Mouse (Mus musculus): ENCODE measurements around the gene Dnajc16.
"Not testable (repeated sequence)": the region's sequence is repeated elsewhere in the genome, so short reads cannot be mapped to it uniquely, and the experiment has no call there.

Gene Dnajc16

GRCm38 (mm10) chr4:141796954-141797353 lies 6.2 kb upstream of the Dnajc16 start:
- DNase-seq (ENCODE audit: extremely low read depth, low read depth) = no peak

- no peak for DNase-seq (ENCODE audit: extremely low read depth, low read depth)
Measured at GRCm38 (mm10) chr4:141796356-141796755, 5.6 kb upstream of the Dnajc16 start.

GRCm38 (mm10) chr4:141794152-141794535 lies 3.4 kb upstream of the Dnajc16 start:
- no peak for DNase-seq (ENCODE audit: extremely low read depth, low read depth)

- peak; percentile 94 for DNase-seq (ENCODE audit: extremely low read depth, low read depth)
Measured at GRCm38 (mm10) chr4:141793282-141794151, 2.8 kb upstream of the Dnajc16 start, which contains the start of gene Casp9. Casp9 (plus strand) TSS chr4:141793612.

DNA sequence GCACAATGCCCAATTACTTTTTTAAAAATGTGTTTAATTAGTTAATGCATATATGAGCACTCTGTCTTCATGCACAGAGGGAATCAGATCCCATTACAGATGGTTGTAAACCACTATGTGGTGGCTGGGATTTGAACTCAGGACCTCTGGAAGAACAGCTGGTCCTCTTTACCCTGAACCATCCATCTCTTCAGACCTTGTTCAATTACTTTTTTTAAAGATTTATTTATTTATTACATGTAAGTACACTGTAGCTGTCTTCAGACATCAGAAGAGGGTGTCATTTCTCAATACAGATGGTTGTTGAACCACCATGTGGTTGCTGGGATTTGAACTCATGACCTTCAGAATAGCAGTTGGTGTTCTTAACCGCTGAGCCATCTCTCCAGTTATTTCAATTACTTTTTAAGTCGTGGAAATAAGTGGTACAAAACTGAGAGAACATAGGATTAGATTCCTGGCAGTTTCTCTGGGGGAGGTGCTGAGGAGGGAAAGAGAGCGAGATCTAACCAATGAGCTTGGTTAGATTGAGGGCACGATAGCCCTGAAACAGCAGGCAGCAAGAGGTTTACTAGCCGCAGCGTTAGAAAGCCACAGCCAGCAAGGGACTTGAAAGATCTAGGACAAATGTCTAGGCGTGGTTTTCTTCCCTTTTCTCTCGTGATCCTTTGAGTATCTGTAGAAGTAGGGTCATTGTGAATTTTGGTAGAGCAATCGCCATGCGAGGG lies 2.0 kb upstream of the Dnajc16 start:
- DNase-seq (ENCODE audit: extremely low read depth, low read depth) = peak; percentile 82

GRCm38 (mm10) chr4:141791951-141792350 lies 1.2 kb upstream of the Dnajc16 start:
- DNase-seq (ENCODE audit: extremely low read depth, low read depth) = no peak

DNA sequence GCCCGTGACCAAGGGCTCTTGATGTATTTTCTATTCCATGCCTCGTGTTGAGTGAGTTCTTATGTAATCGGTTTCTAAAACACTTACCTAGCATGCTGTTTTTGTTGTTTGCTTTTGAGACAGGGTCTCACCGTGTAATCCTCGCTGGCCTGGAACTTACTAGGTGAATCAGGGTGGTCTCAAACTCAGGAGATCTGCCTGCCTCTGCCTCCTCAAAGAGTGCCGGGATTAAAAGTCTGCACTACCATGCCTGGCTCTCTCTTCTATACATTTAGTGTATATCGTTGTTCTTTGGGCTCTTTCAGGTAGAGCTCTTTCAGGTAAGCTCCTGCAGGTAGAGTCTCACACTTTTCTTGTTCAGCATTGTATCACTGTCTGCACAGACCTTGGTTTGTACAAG lies 755 bp upstream of the Dnajc16 start:
- no peak for DNase-seq (ENCODE audit: extremely low read depth, low read depth)

DNA sequence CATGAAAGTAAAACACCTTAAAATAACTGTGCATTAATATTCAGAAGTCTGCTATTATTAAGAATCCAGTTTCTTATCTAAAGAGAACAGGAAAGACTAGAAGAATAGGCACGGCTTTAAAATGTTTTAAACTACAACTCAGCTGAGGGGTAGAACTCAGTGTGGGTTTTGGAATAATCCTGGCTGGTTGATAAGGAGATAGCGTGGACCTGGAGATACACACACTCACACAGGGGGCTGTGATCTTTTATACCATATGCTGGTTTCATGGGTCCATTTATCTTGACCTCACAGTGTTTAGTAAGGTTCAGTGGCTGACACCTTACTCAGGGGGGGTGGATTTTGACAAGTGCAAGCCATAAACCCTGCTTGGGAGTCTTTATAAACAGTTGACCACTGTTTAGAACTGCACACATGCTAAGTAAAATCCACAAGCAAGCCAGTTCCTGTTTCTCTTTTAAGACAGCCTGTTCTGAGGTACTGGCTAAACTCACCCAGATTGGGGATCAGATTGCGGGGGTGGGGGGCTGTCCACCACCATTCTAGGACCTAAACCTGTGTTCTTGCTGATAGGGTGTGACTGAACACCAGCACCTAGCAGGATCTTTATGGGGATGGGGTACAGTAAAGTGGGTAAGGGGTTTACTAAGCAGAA lies 1.0 kb downstream of the Dnajc16 start:
- peak; percentile 51 for DNase-seq (ENCODE audit: extremely low read depth, low read depth)

DNA sequence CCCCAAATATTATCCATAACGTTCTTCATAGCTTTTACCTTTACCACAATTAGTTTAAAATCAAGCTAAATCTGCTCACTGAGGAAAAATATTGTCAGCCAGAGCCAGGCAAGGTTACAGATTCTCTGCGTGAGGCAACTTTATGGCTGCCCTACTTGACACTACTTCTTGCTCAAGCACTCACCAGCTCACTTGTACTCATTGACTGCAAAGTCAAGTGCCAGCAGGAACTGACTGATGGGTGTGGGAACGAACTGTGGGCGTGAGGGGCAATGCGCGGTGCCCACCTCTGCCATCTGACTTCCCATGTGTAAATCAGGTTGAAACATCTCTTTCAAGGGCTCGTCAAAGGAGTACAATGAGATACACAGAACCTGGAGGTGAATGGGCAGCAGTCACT lies 3.3 kb downstream of the Dnajc16 start:
- no peak for DNase-seq (ENCODE audit: extremely low read depth, low read depth)

- no peak for DNase-seq (ENCODE audit: extremely low read depth, low read depth)
Measured at GRCm38 (mm10) chr4:141787046-141787445, 3.7 kb downstream of the Dnajc16 start.

- no peak for DNase-seq (ENCODE audit: extremely low read depth, low read depth)
Measured at GRCm38 (mm10) chr4:141786141-141786540, 4.6 kb downstream of the Dnajc16 start.

GRCm38 (mm10) chr4:141784835-141785234 lies 5.9 kb downstream of the Dnajc16 start:
- DNase-seq (ENCODE audit: extremely low read depth, low read depth) = no peak

DNA sequence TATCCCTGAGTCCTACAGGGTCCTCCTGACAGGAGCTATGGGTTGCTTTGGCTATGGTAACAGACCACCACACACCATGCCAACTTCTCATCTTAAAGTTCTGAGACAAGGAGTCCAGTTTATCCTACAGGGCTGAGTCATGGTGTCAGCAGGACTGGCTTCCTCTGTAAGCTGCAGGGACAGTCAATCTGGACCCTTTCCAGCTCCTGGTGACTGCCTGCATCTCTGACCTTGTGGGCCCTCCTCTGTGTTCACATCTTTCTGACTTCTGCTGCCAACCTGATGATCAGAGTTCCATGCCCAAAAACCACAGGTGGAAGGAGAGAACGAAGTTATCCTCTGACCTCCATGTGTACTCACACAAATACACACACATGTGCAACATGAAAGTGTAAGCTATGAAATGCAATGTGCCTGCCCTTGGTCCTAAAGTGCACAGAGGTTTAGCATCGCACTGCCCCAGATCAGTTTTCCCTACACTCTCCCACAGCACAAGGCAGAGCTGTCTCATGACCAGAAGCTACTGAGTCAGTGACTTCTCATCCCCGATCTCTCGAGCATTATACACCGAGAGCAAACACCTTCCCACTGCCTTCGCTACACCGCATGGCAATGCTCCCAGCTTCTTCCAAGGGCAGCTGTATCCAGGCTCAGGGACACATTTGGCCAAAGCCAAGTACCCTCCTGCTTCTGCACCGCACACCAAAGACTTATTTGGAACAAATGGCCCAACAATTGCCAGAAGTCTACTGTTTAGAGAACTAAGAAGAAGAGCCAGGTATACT lies 9.3 kb downstream of the Dnajc16 start:
- no peak for DNase-seq (ENCODE audit: extremely low read depth, low read depth)

GRCm38 (mm10) chr4:141779828-141780227 lies 10.9 kb downstream of the Dnajc16 start:
- DNase-seq (ENCODE audit: extremely low read depth, low read depth) = no peak

DNA sequence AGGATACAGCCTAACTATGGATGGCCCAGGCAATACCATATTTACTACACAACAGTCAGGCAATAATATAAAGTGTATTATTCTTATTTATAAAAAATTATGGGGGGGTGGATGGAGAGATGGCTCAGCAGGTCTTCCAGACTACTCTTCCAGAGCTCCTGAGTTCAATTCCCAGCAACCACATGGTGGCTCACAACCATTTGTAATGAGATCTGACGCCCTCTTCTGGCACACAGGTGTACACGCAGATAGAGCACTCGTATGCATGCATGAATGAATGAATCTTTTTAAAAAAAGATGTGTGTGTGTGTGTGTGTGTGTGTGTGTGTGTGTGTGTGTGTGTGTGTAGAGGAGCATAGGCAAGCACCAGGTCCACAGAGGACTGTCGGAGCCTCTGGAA lies 17.7 kb downstream of the Dnajc16 start:
- not testable (repeated sequence) for DNase-seq (ENCODE audit: extremely low read depth, low read depth)

DNA sequence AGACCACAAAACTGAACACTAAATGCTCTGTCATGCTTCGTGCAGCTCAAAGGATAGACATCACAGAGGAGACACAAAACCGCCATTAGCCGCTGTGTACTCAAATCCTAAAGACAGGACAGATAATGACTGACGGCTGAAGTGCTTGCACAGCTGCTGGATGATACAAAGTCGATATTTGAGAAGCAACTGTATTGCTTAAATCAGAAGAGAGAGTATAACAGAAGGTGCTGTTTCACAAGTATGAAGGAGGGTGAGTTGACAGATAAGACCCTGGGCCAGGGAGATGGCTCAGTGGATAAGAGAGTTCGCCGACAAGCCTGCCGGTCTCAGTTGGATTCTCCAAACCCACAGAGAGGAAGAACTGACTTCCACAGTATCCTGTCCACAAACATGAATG lies 18.9 kb downstream of the Dnajc16 start:
- DNase-seq (ENCODE audit: extremely low read depth, low read depth) = no peak

GRCm38 (mm10) chr4:141769501-141770160 lies 21.1 kb downstream of the Dnajc16 start:
- no peak for DNase-seq (ENCODE audit: extremely low read depth, low read depth)

- DNase-seq (ENCODE audit: extremely low read depth, low read depth) = peak; percentile 77
Measured at GRCm38 (mm10) chr4:141767353-141768036, 23.2 kb downstream of the Dnajc16 start.

GRCm38 (mm10) chr4:141766668-141767352 lies 23.9 kb downstream of the Dnajc16 start:
- DNase-seq (ENCODE audit: extremely low read depth, low read depth) = peak; percentile 52

GRCm38 (mm10) chr4:141766316-141766667 lies 24.4 kb downstream of the Dnajc16 start:
- DNase-seq (ENCODE audit: extremely low read depth, low read depth) = peak; percentile 88

All from MEL-GATA-1-ER (cell line).